Mouse (Mus musculus) lung, adult 2 months (tissue): ENCODE results near the gene Skida1.

ENCODE experiments used
- CTCF ChIP-seq: fragments of 200-500 bp; IDR thresholded peaks from 2 replicates; pipeline ENCODE4 v1.5.1; 2011; ENCODE audit warnings: mild to moderate bottlenecking, low read length, control low read depth; ENCODE audit not compliant: insufficient read depth
- POLR2A ChIP-seq: fragments of 200-500 bp; IDR thresholded peaks from 2 replicates; pipeline ENCODE4 v1.6.1; 2011; ENCODE audit warnings: low read depth, mild to moderate bottlenecking, control low read depth, low read length, borderline replicate concordance; ENCODE audit errors: extremely low read depth

DNA sequence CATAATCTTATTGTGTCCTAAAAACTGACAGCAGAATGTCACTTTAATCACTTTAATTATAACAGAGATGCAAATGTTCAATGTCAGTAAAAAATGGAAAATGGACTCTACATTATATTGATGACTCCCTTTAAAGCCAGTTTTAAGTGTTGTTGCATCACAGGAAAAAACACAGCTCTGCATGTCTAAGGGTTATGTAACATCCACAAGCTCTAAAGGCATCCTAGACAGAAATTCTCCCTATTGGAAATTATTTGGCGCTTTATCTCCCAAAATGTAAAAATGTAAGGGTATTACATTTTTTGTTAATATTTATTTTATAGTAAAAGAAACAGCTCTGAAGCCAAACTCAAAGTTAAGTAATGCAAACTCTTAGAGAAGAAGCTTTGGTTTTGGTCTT, 11.0 kb upstream of the Skida1 start:
- TF ChIP-seq CTCF (no peak), POLR2A (no peak)
